Mouse (Mus musculus): Measurements from ENCODE around the gene Rnase11. TPM values are rescaled to one million over a fixed set of nuclear protein-coding genes. Genes with fewer than 3 reads are reported as not detected.

The Rnase11 gene
- polyA plus RNA-seq, 1 experiment from 2014 or later: not detected

- Histone ChIP-seq H3K4me1 (0 out of 2 replicates have a peak, but pooled peaks cover 3% of the 10 kb centered on the region), H3K36me3 (no peaks in the 10 kb centered on the region), H3K27me3 (no peaks in the 10 kb centered on the region), H3K9ac (no peak overlapping the region), H3K27ac (no peak overlapping the region), H3K4me2 (replicated peaks) (no peak overlapping the region), H3K4me3 (no peak overlapping the region), H3K9me3 (no peaks in the 10 kb centered on the region)
- ATAC-seq (ENCODE audit: insufficient number of reproducible peaks, insufficient read depth, low FRiP score, low TSS enrichment): no peak
- 86% methylated on average over 2 of the region's 2 CpGs for WGBS
Measured at GRCm38 (mm10) chr14:51069617-51070016, 19.7 kb upstream of the Rnase11 start.

GRCm38 (mm10) chr14:51068956-51069355 lies 19.0 kb upstream of the Rnase11 start:
- Histone ChIP-seq H3K36me3 (no peaks in the 10 kb centered on the region), H3K4me1 (0 out of 2 replicates have a peak, but pooled peaks cover 3% of the 10 kb centered on the region), H3K27ac (no peak overlapping the region), H3K9me3 (no peaks in the 10 kb centered on the region), H3K9ac (no peak overlapping the region), H3K27me3 (no peaks in the 10 kb centered on the region), H3K4me3 (no peak overlapping the region), H3K4me2 (replicated peaks) (no peak overlapping the region)
- ATAC-seq (ENCODE audit: insufficient number of reproducible peaks, insufficient read depth, low FRiP score, low TSS enrichment): no peak
- 83% methylated on average over 5 of the region's 5 CpGs for WGBS

DNA sequence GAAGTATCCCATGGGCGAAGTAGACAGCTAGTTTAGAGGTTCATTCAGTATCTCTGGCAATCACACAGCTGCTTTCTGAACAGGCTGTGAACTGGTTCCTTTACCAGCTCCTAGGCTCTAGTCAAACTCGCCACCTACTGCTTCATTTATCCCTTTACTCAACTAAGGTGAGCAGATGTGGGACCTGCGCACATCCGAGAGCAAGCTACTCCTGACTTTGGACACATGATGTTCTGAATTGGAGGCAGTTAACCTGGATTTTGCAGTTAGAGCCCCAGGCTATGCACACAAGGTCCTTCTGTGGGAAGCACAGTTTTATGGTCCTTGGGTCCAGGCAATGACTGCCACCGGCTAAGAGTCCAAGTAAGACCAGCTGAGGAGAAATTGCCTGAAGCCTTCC lies 10.8 kb upstream of the Rnase11 start:
- WGBS: 80% methylated on average over 5 of the region's 5 CpGs
- H3K4me1 ChIP-seq: no peaks in the 10 kb centered on the region; the same call in 1 of the 2 replicates
- no peak for ATAC-seq (ENCODE audit: insufficient number of reproducible peaks, insufficient read depth, low FRiP score, low TSS enrichment)

DNA sequence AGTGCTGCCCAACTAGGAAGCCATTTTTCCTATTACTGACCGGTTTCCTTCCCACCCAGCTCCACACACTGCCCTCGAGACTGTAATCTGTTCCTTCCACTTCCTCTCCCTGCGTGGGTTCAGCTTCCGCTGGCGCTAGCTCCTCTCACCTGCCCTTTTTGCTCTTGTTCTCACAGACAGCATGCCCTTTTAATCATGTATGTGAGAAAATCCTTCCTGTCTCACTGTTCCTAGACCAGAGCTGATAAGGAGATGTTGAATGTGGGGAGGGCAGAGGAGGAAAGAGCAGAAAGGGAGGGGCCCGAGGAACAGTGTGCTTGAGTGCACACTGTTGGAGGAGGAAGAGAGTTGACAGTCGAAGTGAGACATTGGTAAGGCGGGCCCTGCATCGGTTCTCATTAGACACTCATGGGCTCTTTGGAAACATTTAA lies 7.5 kb upstream of the Rnase11 start, which contains the start of gene Rnase12:
Rnase12 (minus strand) TSS at position 261 of the 431 bp plus-strand sequence.
- Histone ChIP-seq H3K4me1 (no peaks in the 10 kb centered on the region; the same call in 1 of the 2 replicates), H3K9ac (no peak within 1 kb of the TSS), H3K9me3 (no peaks in the 10 kb centered on the region), H3K4me3 (no peak within 1 kb of the TSS), H3K27me3 (no peaks in the 10 kb centered on the region), H3K27ac (no peak within 1 kb of the TSS), H3K4me2 (replicated peaks) (no peak within 1 kb of the TSS), H3K36me3 (no peaks in the 10 kb centered on the region)
- 64% methylated on average over 9 of the region's 9 CpGs for WGBS
- ATAC-seq (ENCODE audit: insufficient number of reproducible peaks, insufficient read depth, low FRiP score, low TSS enrichment): no peak

More for the DNA sequence above, 10.8 kb upstream of the Rnase11 start:
- no peak overlapping the region for H3K27ac ChIP-seq
- no peak overlapping the region for H3K4me2 ChIP-seq (replicated peaks)
- no peak overlapping the region for H3K4me3 ChIP-seq
- H3K36me3 ChIP-seq: no peaks in the 10 kb centered on the region
- no peaks in the 10 kb centered on the region for H3K27me3 ChIP-seq
- H3K9me3 ChIP-seq: no peaks in the 10 kb centered on the region
- H3K9ac ChIP-seq: no peak overlapping the region

- H3K36me3 ChIP-seq: no peaks in the 10 kb centered on the region
- ATAC-seq (ENCODE audit: insufficient number of reproducible peaks, insufficient read depth, low FRiP score, low TSS enrichment): no peak
- H3K9ac ChIP-seq: no peak overlapping the region
- no peaks in the 10 kb centered on the region for H3K27me3 ChIP-seq
- H3K4me1 ChIP-seq: no peaks in the 10 kb centered on the region
- no peaks in the 10 kb centered on the region for H3K9me3 ChIP-seq
- no peak overlapping the region for H3K27ac ChIP-seq
- 42% methylated on average over 13 of the region's 13 CpGs for WGBS
- no peak overlapping the region for H3K4me3 ChIP-seq
- no peak overlapping the region for H3K4me2 ChIP-seq (replicated peaks)
Measured at GRCm38 (mm10) chr14:51054243-51055237, 4.6 kb upstream of the Rnase11 start.

- Histone ChIP-seq H3K4me1 (no peaks in the 10 kb centered on the region), H3K4me3 (no peak overlapping the region), H3K9ac (no peak overlapping the region), H3K27ac (no peak overlapping the region), H3K9me3 (no peaks in the 10 kb centered on the region), H3K4me2 (replicated peaks) (no peak overlapping the region), H3K36me3 (no peaks in the 10 kb centered on the region), H3K27me3 (no peaks in the 10 kb centered on the region)
- 57% methylated on average over 5 of the region's 5 CpGs for WGBS
- ATAC-seq (ENCODE audit: insufficient number of reproducible peaks, insufficient read depth, low FRiP score, low TSS enrichment): no peak
Measured at GRCm38 (mm10) chr14:51053176-51053575, 3.2 kb upstream of the Rnase11 start.

DNA sequence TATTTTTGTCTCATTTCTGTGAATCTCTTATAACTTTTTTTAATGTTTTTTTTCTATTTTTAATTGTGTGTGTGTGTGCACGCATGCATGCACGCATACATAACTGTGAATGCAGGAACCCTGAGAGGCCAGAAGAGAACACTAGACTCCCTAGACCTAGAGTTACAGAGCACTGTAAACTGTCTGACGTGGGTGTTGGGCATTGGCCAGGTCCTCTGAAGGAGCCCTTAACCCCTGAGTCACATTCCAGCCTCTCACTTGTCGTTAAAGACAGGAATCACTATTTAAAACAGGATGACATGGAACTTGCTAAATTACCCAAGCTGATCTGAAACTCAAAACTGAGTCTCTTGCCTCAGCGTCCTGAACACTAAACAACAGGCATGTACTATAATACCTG lies 2.0 kb upstream of the Rnase11 start:
- H3K4me3 ChIP-seq: no peak overlapping the region
- 54% methylated on average over 5 of the region's 5 CpGs for WGBS
- no peaks in the 10 kb centered on the region for H3K36me3 ChIP-seq
- no peak overlapping the region for H3K27ac ChIP-seq
- no peaks in the 10 kb centered on the region for H3K9me3 ChIP-seq
- no peak for ATAC-seq (ENCODE audit: insufficient number of reproducible peaks, insufficient read depth, low FRiP score, low TSS enrichment)
- H3K4me2 ChIP-seq (replicated peaks): no peak overlapping the region
- no peaks in the 10 kb centered on the region for H3K4me1 ChIP-seq
- H3K27me3 ChIP-seq: no peaks in the 10 kb centered on the region
- H3K9ac ChIP-seq: no peak overlapping the region

- no peaks in the 10 kb centered on the region for H3K36me3 ChIP-seq
- no peak overlapping the region for H3K4me3 ChIP-seq
- H3K9ac ChIP-seq: no peak overlapping the region
- H3K4me1 ChIP-seq: no peaks in the 10 kb centered on the region
- no peak overlapping the region for H3K4me2 ChIP-seq (replicated peaks)
- H3K27ac ChIP-seq: no peak overlapping the region
- no peak for ATAC-seq (ENCODE audit: insufficient number of reproducible peaks, insufficient read depth, low FRiP score, low TSS enrichment)
- no peaks in the 10 kb centered on the region for H3K9me3 ChIP-seq
- no peaks in the 10 kb centered on the region for H3K27me3 ChIP-seq
- 34% methylated on average over 5 of the region's 5 CpGs for WGBS
Measured at GRCm38 (mm10) chr14:51047846-51048245, 2.1 kb downstream of the Rnase11 start.

DNA sequence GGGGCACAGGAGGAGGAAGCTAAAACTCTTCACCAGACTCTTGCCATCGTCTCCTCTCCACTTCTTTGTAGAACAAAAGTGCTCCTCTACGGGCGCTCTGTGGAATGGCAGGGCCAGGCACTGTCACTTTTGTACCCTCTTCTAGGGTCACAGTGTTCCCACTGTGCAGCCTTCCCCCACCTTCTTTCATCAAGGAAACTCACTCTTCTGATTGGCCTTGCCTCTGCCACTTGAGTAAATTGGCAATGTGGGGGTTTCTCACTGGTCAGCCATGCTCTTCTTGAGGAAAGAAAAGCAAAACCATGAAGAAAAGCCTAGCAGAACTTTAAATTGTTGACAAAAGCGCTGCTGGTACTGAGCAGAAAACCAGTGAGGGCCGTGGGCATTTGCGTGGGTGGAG lies 8.2 kb downstream of the Rnase11 start, which contains the start of gene Rnase9:
Rnase9 (minus strand) TSS at position 101 of the 400 bp plus-strand sequence.
- ATAC-seq (ENCODE audit: insufficient number of reproducible peaks, insufficient read depth, low FRiP score, low TSS enrichment): no peak
- no peak within 1 kb of the TSS for H3K27ac ChIP-seq
- no peaks in the 10 kb centered on the region for H3K9me3 ChIP-seq
- WGBS: 80% methylated on average over 6 of the region's 6 CpGs
- no peaks in the 10 kb centered on the region for H3K4me1 ChIP-seq
- H3K9ac ChIP-seq: no peak within 1 kb of the TSS
- no peak within 1 kb of the TSS for H3K4me2 ChIP-seq (replicated peaks)
- no peaks in the 10 kb centered on the region for H3K36me3 ChIP-seq
- no peak within 1 kb of the TSS for H3K4me3 ChIP-seq
- H3K27me3 ChIP-seq: no peaks in the 10 kb centered on the region

- Histone ChIP-seq H3K9ac (no peak overlapping the region), H3K4me1 (no peaks in the 10 kb centered on the region), H3K36me3 (no peaks in the 10 kb centered on the region), H3K27me3 (no peaks in the 10 kb centered on the region), H3K4me3 (no peak overlapping the region), H3K27ac (no peak overlapping the region), H3K9me3 (no peaks in the 10 kb centered on the region), H3K4me2 (replicated peaks) (no peak overlapping the region)
- 83% methylated on average over 4 of the region's 4 CpGs for WGBS
- ATAC-seq (ENCODE audit: insufficient number of reproducible peaks, insufficient read depth, low FRiP score, low TSS enrichment): no peak
Measured at GRCm38 (mm10) chr14:51036214-51036613, 13.7 kb downstream of the Rnase11 start.

- no peak overlapping the region for H3K9ac ChIP-seq
- WGBS: 28% methylated on average over 1 of the region's 1 CpGs
- ATAC-seq (ENCODE audit: insufficient number of reproducible peaks, insufficient read depth, low FRiP score, low TSS enrichment): no peak
Measured at GRCm38 (mm10) chr14:51035206-51035605, 14.8 kb downstream of the Rnase11 start.

More at GRCm38 (mm10) chr14:51035206-51035605, 14.8 kb downstream of the Rnase11 start:
- Histone ChIP-seq H3K4me1 (no peaks in the 10 kb centered on the region), H3K9me3 (no peaks in the 10 kb centered on the region), H3K4me3 (no peak overlapping the region), H3K4me2 (replicated peaks) (no peak overlapping the region), H3K27ac (no peak overlapping the region), H3K36me3 (no peaks in the 10 kb centered on the region), H3K27me3 (no peaks in the 10 kb centered on the region)

Measured in embryonic facial prominence, embryonic 12.5 days (tissue).